Mouse (Mus musculus) bone marrow, adult 2 months (tissue): ENCODE results near the gene Celf6.

Experiments used
- CTCF ChIP-seq: fragments of 200-500 bp; IDR thresholded peaks from 2 replicates; pipeline ENCODE4 v1.5.1; 2011; ENCODE audit warnings: low read length, control low read depth; ENCODE audit not compliant: control insufficient read depth, insufficient read depth
- POLR2A ChIP-seq: fragments of 200-500 bp; IDR thresholded peaks from 2 replicates; pipeline ENCODE4 v1.6.1; 2011; ENCODE audit warnings: low read depth, mild to moderate bottlenecking, control low read depth, low read length, borderline replicate concordance; ENCODE audit not compliant: control insufficient read depth

DNA sequence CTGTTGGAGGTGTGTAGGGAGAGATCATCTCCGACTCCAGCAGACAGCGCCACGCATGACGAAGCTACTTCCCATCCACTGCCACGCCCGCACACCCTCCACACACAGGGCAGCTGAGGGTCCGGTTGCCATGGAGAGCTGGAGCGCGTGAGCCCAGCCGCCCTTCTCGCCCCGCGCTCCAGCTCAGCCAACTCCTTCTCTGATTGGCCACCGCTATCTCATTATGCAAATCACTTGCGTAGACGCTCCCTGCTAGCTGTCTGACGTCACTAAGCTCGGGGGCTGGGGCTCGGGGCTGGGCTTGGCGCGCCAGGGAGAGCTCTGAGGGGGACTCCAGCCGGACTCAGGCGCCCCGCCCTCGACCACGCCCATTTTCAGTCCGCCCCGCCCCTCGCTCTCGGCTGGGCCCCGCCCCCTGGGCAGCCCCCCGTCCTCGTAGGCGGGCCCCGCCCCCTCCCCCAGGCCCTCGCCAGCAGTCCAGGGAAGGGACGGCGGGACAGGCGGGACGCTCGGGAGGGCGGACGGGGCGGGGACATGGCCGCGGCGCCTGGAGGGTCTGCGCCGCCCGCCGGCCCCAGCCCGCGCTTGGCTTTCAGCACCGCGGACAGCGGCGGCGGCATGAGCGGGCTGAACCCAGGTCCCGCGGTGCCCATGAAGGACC is at the start of gene Celf6:
- TF ChIP-seq CTCF (no peak), POLR2A (no peak)
